Mouse (Mus musculus) heart, embryonic 15.5 days (tissue): Measurements from ENCODE around the gene Olfr520. TPM values are rescaled to one million over a fixed set of nuclear protein-coding genes. Genes with fewer than 3 reads are reported as not detected.

ENCODE experiments used
- polyA plus RNA-seq: library from polyadenylated mRNA; unstranded; fragments of >200 nt; fragmentation: Nextera tagmentation; extraction: Ambion mirVana; gene quantifications from 2 replicates; pipeline ENCODE4 v1.2.1, GENCODE M21; 2015

Gene Olfr520
- polyA plus RNA-seq, 1 experiment from 2014 or later: not detected

Other genes with a start within 250 kb of the Olfr520 start
- gene Rps3, start 246.5 kb upstream of the Olfr520 start, polyA plus RNA-seq: 437 and 490 TPM in 2 replicates
- 4.7 and 8.0 TPM in 2 replicates for gene Arrb1, start 194.8 kb upstream of the Olfr520 start, polyA plus RNA-seq
- gene Tpbgl, start 103.2 kb upstream of the Olfr520 start, polyA plus RNA-seq: 2.1 and 3.3 TPM in 2 replicates
- gene Slco2b1, start 18.9 kb upstream of the Olfr520 start, polyA plus RNA-seq: 2.0 and 4.0 TPM in 2 replicates
- gene Olfr521, start 33.2 kb downstream of the Olfr520 start, polyA plus RNA-seq: not detected in 2 replicates
- 3.3 and 4.5 TPM in 2 replicates for gene Neu3, start 98.1 kb downstream of the Olfr520 start, polyA plus RNA-seq
- gene Xrra1, start 128.8 kb downstream of the Olfr520 start, polyA plus RNA-seq: 0.08 and 0.23 TPM in 2 replicates
- gene Spcs2, start 133.2 kb downstream of the Olfr520 start, polyA plus RNA-seq: 188 and 201 TPM in 2 replicates